Mouse (Mus musculus): Measurements from ENCODE around the gene Rcan2.

- no peak for TF ChIP-seq GATA1 (IDR thresholded peaks at IDR 0.05; ENCODE audit: low read length)
- no peak for TF ChIP-seq TAL1 (IDR thresholded peaks at IDR 0.05; ENCODE audit: low read length)
Measured at GRCm38 (mm10) chr17:44078631-44079350, 277.6 kb downstream of the Rcan2 start, which contains the start of gene Enpp5.
